Mouse (Mus musculus): ENCODE measurements around the gene Cstl1. TPM values are rescaled to one million over a fixed set of nuclear protein-coding genes. Genes with fewer than 3 reads are reported as not detected.

Gene Cstl1
- total RNA-seq, 4 experiments from 2014 or later: not detected

Other genes starting within 250 kb of the Cstl1 start
- gene Nxt1, start 77.8 kb upstream of the Cstl1 start, total RNA-seq (2022): 1 to 10 TPM; 6.0 to 8.0 (median 6.6) TPM
- gene Gzf1, start 69.3 kb upstream of the Cstl1 start, total RNA-seq (2022): 10 to 100 TPM; 19.2 to 27.7 (median 23.9) TPM
- gene Napb, start 17.9 kb upstream of the Cstl1 start, total RNA-seq (2022): 1 to 10 TPM; 4.1 to 6.1 (median 4.8) TPM
- not detected for gene Cst11, start 21.1 kb downstream of the Cstl1 start, total RNA-seq (2022)
- gene 8030411F24Rik, start 31.7 kb downstream of the Cstl1 start, total RNA-seq (2022): not detected
- not detected for gene Cst12, start 39.0 kb downstream of the Cstl1 start, total RNA-seq (2022)
- gene Cst8, start 48.4 kb downstream of the Cstl1 start, total RNA-seq (2022): not detected
- gene Cst13, start 69.7 kb downstream of the Cstl1 start, total RNA-seq (2022): not detected
- gene Cst9, start 84.8 kb downstream of the Cstl1 start, total RNA-seq (2022): not detected
- 1 to 10 TPM in 3 of 4 experiments, under 1 TPM in 1; 0.47 to 2.8 (median 1.9) TPM for gene 9230104L09Rik, start 114.7 kb downstream of the Cstl1 start, total RNA-seq (2022)
- gene Cst3, start 125.3 kb downstream of the Cstl1 start, total RNA-seq (2022): 100 to 1,000 TPM; 477 to 640 (median 523) TPM